Mouse (Mus musculus) naive thymus-derived CD4-positive, alpha-beta T cell, adult 2 months (primary cell): Measurements from ENCODE around the gene Hmgb1.

Experiments used
- DNase-seq: peaks from one replicate; pipeline ENCODE4 v3.0.0-alpha.2; 2011; ENCODE audit warnings: low read depth

Gene Hmgb1

GRCm38 (mm10) chr5:149185806-149186205 lies 1.5 kb upstream of the Hmgb1 start:
- DNase-seq: no peak

DNA sequence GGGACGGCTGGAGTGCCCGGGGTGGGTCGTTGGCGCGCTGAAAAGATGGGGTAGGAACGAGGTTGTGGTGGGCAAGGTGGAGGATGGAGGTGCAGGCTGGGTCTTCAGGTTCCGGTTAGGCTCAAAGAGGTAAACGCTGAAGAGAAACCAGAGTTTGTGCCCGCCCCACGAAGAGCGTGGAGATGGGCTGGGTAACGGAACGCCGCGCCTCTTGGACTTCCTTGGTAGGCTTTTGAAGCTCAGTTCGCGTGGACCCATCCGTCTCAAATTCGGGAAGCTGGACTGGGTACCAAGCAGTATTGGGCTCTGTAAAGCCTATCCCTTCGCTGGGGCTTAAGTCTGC lies 526 bp upstream of the Hmgb1 start:
- no peak for DNase-seq

DNA sequence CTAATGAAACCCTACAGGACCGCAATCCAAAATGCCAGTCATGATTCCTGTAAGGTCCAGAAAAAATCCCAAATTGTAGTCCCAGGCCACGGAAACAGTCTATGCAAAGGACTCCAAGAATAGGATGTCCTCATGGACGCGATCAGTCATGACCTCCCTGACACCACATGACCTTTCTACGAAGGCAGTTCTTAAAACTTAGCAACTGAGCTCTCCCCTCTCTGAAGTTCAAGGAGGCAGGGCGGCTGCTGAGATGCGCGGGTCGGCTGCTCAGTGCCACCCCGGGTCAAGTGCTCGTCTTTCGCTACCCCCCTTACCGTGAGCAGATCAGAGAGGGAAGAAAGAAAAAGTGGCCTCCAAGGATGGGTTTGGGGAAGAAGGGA lies 577 bp downstream of the Hmgb1 start:
- no peak for DNase-seq

DNA sequence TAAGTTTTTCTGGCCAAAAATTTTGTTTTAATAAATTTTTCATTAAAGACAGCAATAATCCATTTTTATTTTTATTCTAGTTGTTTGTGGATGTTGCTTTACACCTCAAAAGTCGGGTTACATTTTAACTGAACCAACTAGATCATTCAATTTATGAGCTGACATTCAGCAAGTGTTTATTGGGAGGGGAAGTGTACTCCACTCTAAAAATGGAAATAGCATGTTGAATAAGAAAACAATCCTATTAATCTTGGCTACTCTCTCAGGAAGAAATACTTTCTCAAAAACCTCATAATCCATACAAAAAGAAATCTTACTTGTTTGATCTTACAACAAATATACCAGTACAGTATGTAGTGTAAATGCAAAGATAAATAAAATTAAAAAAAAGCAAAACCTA lies 1.2 kb downstream of the Hmgb1 start:
- no peak for DNase-seq

DNA sequence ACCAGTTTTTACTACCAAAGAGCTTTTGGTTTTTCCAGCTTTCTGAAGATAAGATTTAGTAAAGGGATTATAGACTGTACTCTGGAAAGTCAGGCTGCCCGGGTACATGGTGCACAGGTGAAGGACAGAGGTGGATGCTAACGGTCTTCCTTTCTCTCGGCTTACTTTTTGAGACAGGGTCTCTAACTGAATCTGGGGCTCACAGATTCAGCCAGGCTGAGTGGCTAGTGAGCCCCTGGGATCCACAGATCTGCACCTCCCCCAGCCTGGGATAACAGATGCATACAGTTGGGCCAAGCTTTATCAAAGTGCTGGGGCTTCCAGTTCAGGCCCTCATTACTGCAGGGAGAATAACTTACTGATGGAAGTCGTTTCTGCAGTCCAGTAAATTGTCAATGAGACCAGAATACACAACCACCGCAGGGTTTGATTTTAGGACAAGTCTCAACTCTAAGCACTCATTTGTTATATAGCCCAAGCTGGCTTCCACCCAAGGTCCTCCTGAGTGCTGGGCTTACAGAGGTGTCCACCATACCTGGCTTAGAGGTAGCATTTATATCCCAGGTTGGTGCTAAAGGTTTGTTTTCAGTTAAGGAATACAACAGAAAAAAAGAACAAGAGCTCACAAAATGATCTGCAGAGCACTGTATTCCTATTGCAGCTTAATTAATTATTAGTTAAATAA lies 2.0 kb downstream of the Hmgb1 start:
- no peak for DNase-seq

DNA sequence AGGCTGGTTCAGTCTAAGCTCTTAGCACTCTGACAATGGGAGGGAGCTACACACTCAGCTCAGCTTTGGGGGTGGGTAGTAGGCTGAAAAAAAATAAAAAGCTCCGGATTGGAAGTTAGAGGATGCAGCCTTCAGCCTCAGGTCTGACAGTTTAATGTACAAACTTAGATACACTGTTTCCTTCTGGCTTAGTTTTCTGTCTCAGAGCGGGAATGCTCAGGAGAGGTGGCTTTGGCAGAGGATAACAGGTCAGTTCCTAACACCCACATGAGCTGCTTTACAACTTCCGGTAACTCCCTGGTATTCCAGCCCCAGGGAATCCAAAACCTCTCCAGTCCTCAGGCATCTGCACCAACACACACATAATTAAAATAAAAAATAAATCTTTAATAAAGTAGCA lies 4.5 kb downstream of the Hmgb1 start:
- DNase-seq: no peak

DNA sequence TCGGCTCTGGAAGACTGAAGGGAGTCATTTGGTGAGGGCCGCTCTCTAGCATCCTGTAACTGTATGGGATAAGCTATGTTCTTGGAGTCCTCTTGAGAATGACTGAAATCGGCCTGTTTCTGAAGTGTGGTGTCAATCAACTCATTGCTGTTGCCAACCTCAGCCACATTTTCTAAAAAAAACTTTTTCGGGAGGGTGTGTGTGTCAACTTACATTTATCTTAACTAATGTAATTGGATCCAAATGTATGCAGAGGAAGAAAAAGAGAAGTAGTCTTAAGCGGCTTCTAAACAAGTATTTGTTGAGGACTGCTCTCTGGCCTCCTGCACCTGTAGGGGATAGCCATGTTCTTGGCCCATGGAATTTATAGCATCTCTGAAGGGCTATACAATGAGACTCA lies 6.2 kb downstream of the Hmgb1 start:
- no peak for DNase-seq

GRCm38 (mm10) chr5:149175736-149176135 lies 8.6 kb downstream of the Hmgb1 start:
- DNase-seq: no peak

GRCm38 (mm10) chr5:149174527-149174926 lies 9.8 kb downstream of the Hmgb1 start:
- no peak for DNase-seq

GRCm38 (mm10) chr5:149172246-149172645 lies 12.0 kb downstream of the Hmgb1 start:
- DNase-seq: no peak

DNA sequence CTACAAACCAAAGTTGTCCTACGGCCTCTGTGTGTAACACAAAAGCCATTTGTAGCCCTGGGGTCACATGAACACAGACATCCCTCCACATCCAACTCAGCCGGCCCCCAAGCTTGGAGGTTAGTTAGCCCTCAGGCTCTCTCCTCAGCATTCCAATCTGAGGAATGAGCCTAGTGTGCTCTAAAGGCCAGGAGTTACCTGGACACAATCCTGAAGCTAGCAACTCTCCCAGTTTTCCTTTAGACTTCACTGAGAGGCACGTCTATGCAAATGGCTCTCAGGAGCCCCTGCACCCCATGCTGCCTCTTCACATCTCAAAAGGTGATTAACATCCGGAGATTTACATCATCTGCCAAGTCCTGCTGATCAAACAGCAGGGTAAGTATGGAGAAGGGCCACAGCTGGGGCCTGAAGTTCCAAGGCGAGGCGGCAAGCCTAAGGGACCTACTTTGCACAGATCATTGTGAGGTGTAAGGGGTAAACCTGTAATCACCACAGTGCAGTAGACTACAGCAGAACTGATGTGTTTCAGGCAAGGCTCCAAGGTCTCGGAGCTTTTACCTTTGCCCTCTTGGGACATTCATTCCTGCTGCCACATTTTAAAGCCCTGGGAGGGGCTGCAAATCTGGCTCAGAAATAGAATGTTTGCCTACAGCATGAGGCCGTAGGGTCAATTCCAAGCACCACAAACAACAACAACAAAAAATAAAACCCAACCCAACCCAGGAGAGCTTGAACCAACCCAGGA lies 13.3 kb downstream of the Hmgb1 start:
- no peak for DNase-seq

DNA sequence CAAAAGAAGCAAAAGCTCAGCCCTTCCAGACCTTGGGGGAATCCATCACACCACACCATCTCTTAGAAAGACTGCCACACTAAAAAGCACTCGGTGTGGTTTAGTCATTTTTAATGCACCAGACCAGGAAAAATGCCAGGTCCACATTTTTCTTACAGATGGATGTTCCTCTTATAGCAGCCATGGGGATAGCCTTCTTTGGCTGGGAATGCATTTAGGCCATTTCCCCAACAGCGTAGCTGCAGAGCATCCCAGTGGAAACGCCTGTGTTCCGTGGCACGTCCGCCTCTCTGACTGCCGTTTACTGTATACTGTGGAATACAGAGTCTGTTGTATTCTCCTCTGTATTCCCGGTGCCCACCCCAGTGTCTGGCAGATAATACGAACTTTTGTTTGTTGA lies 15.5 kb downstream of the Hmgb1 start:
- no peak for DNase-seq

- DNase-seq: no peak
These were observed 16.2 kb downstream of the Hmgb1 start for GRCm38 (mm10) chr5:149168051-149168450.

GRCm38 (mm10) chr5:149166011-149166410 lies 18.3 kb downstream of the Hmgb1 start:
- no peak for DNase-seq

DNA sequence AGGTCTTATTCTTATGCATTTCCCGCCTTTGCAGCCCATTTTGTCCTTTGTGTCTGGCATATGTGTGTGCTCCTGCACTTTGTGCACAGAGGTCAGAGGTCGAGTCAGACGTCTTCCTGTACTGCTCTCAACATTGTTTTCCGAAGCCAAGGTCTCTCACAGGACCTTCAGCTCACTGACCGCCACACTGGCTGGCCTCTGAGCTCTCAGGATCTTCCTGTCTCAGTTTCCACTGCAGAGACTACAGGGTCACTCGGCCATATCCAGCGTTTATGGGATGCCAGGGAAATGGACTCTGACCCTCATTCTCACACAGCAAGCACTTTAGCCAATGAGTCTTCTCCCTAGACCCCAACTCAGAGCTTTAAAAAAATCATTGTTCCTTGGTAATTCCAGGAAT lies 19.4 kb downstream of the Hmgb1 start:
- no peak for DNase-seq

DNA sequence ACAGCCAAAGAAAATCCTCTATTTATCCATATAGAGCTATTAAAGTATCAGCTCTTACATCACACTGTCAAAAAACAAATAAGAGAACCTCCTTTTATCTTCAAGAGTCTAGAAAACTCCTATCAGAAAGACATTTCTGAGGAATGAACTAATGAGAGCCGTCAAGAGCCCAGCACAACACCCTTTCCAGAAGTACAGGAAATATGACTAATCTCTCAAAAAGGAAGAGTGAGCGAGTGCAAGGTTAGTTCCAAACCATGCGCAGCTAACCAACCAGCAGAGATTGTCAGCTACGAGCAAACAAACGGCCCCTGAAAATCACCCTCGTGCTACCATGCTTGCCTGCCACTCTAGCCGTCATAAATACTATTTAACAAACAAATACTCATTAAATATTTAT lies 21.4 kb downstream of the Hmgb1 start:
- no peak for DNase-seq

GRCm38 (mm10) chr5:149160469-149160868 lies 23.8 kb downstream of the Hmgb1 start:
- DNase-seq: no peak

- no peak for DNase-seq
These were observed 25.3 kb downstream of the Hmgb1 start for GRCm38 (mm10) chr5:149159021-149159420.

DNA sequence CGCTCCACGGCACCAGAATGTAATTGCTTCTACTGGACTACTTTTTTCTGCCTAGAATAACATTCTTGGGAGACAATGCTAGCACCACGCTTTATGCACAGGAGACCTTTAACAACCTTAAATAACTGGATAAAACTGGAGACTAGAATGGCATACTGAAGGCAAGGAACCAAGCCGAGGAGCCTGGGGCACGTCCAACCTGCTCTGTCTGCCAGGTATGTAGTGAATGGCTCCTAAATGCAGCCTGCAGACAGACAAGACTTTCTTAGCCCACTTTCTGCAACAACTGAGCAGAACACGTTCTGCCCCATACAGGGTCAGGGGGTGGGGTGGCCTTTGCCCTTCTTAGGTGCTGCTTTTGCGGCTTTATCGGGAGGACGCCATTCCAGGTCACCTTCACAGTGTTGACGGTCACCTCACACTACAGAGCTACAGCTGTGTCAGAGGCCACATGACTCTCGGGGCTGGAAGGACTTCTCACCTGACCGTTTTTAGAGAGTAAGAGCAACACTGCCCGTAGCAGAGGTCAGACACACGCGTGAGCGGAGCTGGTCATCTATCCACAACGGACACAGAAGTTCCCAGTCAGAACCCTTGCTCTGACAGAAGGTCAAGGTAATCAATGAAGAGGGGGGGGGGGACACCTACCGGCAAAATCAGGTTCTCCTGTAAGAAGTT lies 27.3 kb downstream of the Hmgb1 start:
- DNase-seq: no peak

GRCm38 (mm10) chr5:149152774-149153155 lies 31.5 kb downstream of the Hmgb1 start:
- no peak for DNase-seq

DNA sequence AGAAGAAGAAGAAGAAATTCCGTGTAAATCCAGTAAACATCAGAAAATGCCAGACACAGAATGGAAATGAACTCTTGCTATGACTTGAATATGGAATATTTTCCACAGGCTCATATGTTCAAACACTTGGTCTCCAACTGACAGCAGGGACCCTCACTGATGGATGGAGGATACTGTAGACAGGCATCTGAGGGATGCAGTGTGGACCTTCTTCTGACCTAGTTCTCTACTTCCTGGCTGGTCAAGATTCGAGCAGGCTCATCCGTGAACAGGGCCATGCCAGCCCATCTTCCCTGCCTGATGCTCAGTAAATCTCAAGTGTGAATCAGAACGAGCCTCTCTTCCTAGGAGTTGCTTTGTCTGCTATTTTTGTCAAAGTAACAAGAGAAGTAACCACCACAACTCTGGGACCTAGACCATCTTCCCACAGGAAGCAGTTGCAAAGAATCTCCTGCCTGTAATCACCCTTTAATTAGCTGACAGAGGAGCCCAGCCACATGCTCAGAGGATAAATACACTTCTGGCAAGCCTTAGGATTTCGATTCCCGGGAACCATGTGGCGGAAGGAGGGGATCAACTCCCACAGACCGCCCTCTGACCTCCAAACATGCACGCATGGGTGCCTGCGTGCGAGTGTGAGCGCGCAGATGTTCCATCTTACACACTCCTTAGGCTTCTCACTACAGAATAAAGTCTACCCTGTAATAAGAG lies 32.1 kb downstream of the Hmgb1 start:
- DNase-seq: no peak

GRCm38 (mm10) chr5:149150882-149151281 lies 33.4 kb downstream of the Hmgb1 start:
- DNase-seq: no peak
